Mouse (Mus musculus): Measurements from ENCODE around the gene Cop1. TPM values are rescaled to one million over a fixed set of nuclear protein-coding genes. Genes with fewer than 3 reads are reported as not detected.

Cop1 gene
- polyA plus RNA-seq, 1 experiment from 2014 or later = 148 TPM

- no peak for DNase-seq (ENCODE audit: low spot score)
- 83% methylated on average over 1 of the region's 1 CpGs for WGBS
- Histone ChIP-seq H3K9ac (ENCODE audit: low read length) (no peak overlapping the region), H3K4me1 (ENCODE audit: control insufficient read depth, insufficient read depth, low read length) (no peaks in the 10 kb centered on the region), H3K4me2 (ENCODE audit: low read depth) (no peak overlapping the region), H3K4me3 (ENCODE audit: low read depth, low read length) (no peak overlapping the region), H3K27ac (ENCODE audit: low read depth, low read length) (no peak overlapping the region), H3K27me3 (ENCODE audit: control insufficient read depth, insufficient read depth, low read length) (no peaks in the 10 kb centered on the region), H3K9me3 (ENCODE audit: control insufficient read depth, low read length) (no peaks in the 10 kb centered on the region), H3K36me3 (ENCODE audit: control insufficient read depth, insufficient read depth, low read length) (peaks cover 2% of the 10 kb centered on the region; the same call in 1 of the 2 replicates)
- ATAC-seq (ENCODE audit: insufficient read depth, low FRiP score, low TSS enrichment) = no peak
Observed at GRCm38 (mm10) chr1:159322586-159322985, 90.5 kb downstream of the Cop1 start.

DNA sequence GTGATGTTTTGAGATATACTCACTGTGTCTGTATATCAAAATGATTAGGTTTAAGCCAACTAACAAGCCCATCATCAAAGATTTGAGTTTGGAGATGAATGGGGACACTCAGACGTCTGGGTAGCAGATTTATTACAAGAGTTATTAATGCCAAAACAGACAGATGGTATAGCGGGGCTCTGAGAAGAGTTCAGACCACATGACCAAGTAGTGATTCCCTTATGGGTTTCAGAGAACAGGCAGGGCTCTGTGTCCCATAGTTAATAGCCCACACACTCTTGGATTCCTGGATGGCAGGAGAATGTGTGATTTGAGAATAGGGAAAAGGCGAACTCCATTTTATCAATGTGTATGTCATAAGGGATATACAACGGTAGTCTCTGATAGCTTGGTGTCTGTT is 98.9 kb downstream of the Cop1 start:
- Histone ChIP-seq H3K27ac (ENCODE audit: low read depth, low read length) (no peak overlapping the region), H3K4me1 (ENCODE audit: control insufficient read depth, insufficient read depth, low read length) (no peaks in the 10 kb centered on the region), H3K27me3 (ENCODE audit: control insufficient read depth, insufficient read depth, low read length) (no peaks in the 10 kb centered on the region), H3K4me3 (ENCODE audit: low read depth, low read length) (no peak overlapping the region), H3K9me3 (ENCODE audit: control insufficient read depth, low read length) (no peaks in the 10 kb centered on the region), H3K4me2 (ENCODE audit: low read depth) (no peak overlapping the region), H3K36me3 (ENCODE audit: control insufficient read depth, insufficient read depth, low read length) (peaks cover 2% of the 10 kb centered on the region; the same call in 1 of the 2 replicates), H3K9ac (ENCODE audit: low read length) (no peak overlapping the region)
- DNase-seq (ENCODE audit: low spot score) = no peak
- 71% methylated on average over 4 of the region's 4 CpGs for WGBS
- no peak for ATAC-seq (ENCODE audit: insufficient read depth, low FRiP score, low TSS enrichment)

GRCm38 (mm10) chr1:159334157-159334556 is 102.0 kb downstream of the Cop1 start:
- H3K36me3 ChIP-seq (ENCODE audit: control insufficient read depth, insufficient read depth, low read length) = peaks cover 2% of the 10 kb centered on the region; the same call in 1 of the 2 replicates
- H3K27me3 ChIP-seq (ENCODE audit: control insufficient read depth, insufficient read depth, low read length) = no peaks in the 10 kb centered on the region
- DNase-seq (ENCODE audit: low spot score) (no peak), ATAC-seq (ENCODE audit: insufficient read depth, low FRiP score, low TSS enrichment) (no peak)
- no peak overlapping the region for H3K9ac ChIP-seq (ENCODE audit: low read length)
- H3K9me3 ChIP-seq (ENCODE audit: control insufficient read depth, low read length) = no peaks in the 10 kb centered on the region
- WGBS = 86% methylated on average over 4 of the region's 4 CpGs
- H3K4me2 ChIP-seq (ENCODE audit: low read depth) = no peak overlapping the region
- H3K27ac ChIP-seq (ENCODE audit: low read depth, low read length) = no peak overlapping the region
- no peaks in the 10 kb centered on the region for H3K4me1 ChIP-seq (ENCODE audit: control insufficient read depth, insufficient read depth, low read length)
- H3K4me3 ChIP-seq (ENCODE audit: low read depth, low read length) = no peak overlapping the region

DNA sequence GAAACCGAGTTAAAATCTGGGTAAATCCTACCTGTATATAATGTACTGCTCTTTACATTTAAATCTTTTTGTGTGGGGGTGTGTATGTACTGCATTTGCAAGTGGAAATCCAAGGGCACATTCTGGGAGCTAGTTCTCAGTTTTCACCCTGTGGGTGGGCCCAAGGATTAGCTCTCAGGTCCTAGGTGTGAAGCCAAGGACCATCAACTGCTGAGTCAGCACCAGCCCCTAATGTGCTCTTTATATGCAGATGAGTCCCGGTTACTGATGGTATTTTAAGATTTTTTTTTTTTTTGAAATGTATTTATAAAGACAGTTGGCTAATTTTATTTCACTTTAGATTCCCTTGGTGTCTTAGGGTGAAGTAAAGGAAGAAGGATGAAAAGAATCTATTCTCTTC is 110.2 kb downstream of the Cop1 start:
- Histone ChIP-seq H3K4me1 (ENCODE audit: control insufficient read depth, insufficient read depth, low read length) (no peaks in the 10 kb centered on the region), H3K27me3 (ENCODE audit: control insufficient read depth, insufficient read depth, low read length) (no peaks in the 10 kb centered on the region), H3K9me3 (ENCODE audit: control insufficient read depth, low read length) (no peaks in the 10 kb centered on the region), H3K9ac (ENCODE audit: low read length) (no peak overlapping the region), H3K4me2 (ENCODE audit: low read depth) (no peak overlapping the region), H3K27ac (ENCODE audit: low read depth, low read length) (no peak overlapping the region), H3K36me3 (ENCODE audit: control insufficient read depth, insufficient read depth, low read length) (0 out of 2 replicates have a peak, but pooled peaks cover 2% of the 10 kb centered on the region), H3K4me3 (ENCODE audit: low read depth, low read length) (no peak overlapping the region)
- WGBS = 65% methylated on average over 2 of the region's 2 CpGs
- DNase-seq (ENCODE audit: low spot score) (no peak), ATAC-seq (ENCODE audit: insufficient read depth, low FRiP score, low TSS enrichment) (no peak)

- Histone ChIP-seq H3K4me3 (ENCODE audit: low read depth, low read length) (no peak overlapping the region), H3K9me3 (ENCODE audit: control insufficient read depth, low read length) (no peaks in the 10 kb centered on the region), H3K27ac (ENCODE audit: low read depth, low read length) (no peak overlapping the region), H3K27me3 (ENCODE audit: control insufficient read depth, insufficient read depth, low read length) (no peaks in the 10 kb centered on the region), H3K4me1 (ENCODE audit: control insufficient read depth, insufficient read depth, low read length) (no peaks in the 10 kb centered on the region), H3K4me2 (ENCODE audit: low read depth) (no peak overlapping the region), H3K36me3 (ENCODE audit: control insufficient read depth, insufficient read depth, low read length) (peaks cover 2% of the 10 kb centered on the region; the same call in 1 of the 2 replicates), H3K9ac (ENCODE audit: low read length) (no peak overlapping the region)
- ATAC-seq (ENCODE audit: insufficient read depth, low FRiP score, low TSS enrichment) (no peak), DNase-seq (ENCODE audit: low spot score) (no peak)
- WGBS = 94% methylated on average over 1 of the region's 1 CpGs
Observed at GRCm38 (mm10) chr1:159355027-159355570, 123.0 kb downstream of the Cop1 start.

DNA sequence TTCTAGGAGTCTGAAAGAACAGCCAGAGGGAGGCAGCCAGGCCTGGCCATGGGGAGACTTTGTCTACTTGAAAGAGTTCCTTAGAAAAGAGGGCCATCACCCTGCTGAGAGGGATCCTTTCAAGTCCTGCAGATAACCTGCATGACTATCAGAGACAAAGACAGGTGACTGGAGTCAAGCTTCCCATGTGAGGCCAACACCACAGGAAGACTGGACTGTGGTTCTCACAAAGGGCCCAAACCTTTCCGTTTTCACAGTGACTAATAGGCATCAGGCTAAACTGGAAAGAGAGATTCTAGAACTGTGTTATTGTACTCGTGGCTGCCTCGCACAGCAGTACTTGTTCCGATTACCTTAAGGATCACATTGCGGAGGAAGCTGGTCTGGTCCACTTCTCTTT is 126.6 kb downstream of the Cop1 start:
- Histone ChIP-seq H3K4me2 (ENCODE audit: low read depth) (no peak overlapping the region), H3K4me3 (ENCODE audit: low read depth, low read length) (no peak overlapping the region), H3K9ac (ENCODE audit: low read length) (no peak overlapping the region), H3K4me1 (ENCODE audit: control insufficient read depth, insufficient read depth, low read length) (no peaks in the 10 kb centered on the region), H3K36me3 (ENCODE audit: control insufficient read depth, insufficient read depth, low read length) (no peaks in the 10 kb centered on the region), H3K27ac (ENCODE audit: low read depth, low read length) (no peak overlapping the region), H3K27me3 (ENCODE audit: control insufficient read depth, insufficient read depth, low read length) (no peaks in the 10 kb centered on the region), H3K9me3 (ENCODE audit: control insufficient read depth, low read length) (no peaks in the 10 kb centered on the region)
- ATAC-seq (ENCODE audit: insufficient read depth, low FRiP score, low TSS enrichment) (no peak), DNase-seq (ENCODE audit: low spot score) (no peak)
- WGBS = 70% methylated on average over 5 of the region's 5 CpGs

DNA sequence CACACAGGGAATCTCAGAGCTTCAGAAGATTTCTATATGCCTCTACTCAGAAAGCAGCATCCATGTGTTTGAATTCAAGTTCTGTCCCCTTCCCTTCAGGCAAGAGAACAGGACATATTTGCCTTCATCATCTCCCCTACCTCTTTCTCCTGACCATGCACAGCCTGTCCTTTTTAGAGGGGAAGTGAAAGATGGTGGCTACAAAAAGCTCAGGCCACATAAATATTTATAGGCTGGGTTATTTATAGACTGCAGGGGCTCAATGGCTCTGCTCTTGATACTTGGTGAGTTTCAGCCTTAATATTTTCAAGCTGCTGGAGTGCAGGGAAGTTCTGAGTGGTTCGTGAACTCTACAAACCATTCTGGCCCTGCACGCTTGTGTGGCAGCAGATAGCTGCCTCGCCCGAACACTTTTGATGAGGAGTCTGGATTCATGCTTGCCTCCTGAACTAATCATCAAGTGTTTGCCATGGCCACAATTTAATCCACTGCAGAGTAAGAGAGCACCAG is 139.8 kb downstream of the Cop1 start:
- DNase-seq (ENCODE audit: low spot score) = no peak
- Histone ChIP-seq H3K27me3 (ENCODE audit: control insufficient read depth, insufficient read depth, low read length) (no peaks in the 10 kb centered on the region), H3K36me3 (ENCODE audit: control insufficient read depth, insufficient read depth, low read length) (no peaks in the 10 kb centered on the region), H3K27ac (ENCODE audit: low read depth, low read length) (no peak overlapping the region), H3K9me3 (ENCODE audit: control insufficient read depth, low read length) (no peaks in the 10 kb centered on the region), H3K4me1 (ENCODE audit: control insufficient read depth, insufficient read depth, low read length) (no peaks in the 10 kb centered on the region), H3K4me2 (ENCODE audit: low read depth) (no peak overlapping the region), H3K4me3 (ENCODE audit: low read depth, low read length) (no peak overlapping the region), H3K9ac (ENCODE audit: low read length) (no peak overlapping the region)
- WGBS = 89% methylated on average over 4 of the region's 4 CpGs
- ATAC-seq (ENCODE audit: insufficient read depth, low FRiP score, low TSS enrichment) = no peak

- no peaks in the 10 kb centered on the region for H3K27me3 ChIP-seq (ENCODE audit: control insufficient read depth, insufficient read depth, low read length)
- H3K4me1 ChIP-seq (ENCODE audit: control insufficient read depth, insufficient read depth, low read length) = no peaks in the 10 kb centered on the region
- no peak overlapping the region for H3K9ac ChIP-seq (ENCODE audit: low read length)
- WGBS = 78% methylated on average over 1 of the region's 1 CpGs
- no peaks in the 10 kb centered on the region for H3K36me3 ChIP-seq (ENCODE audit: control insufficient read depth, insufficient read depth, low read length)
- no peaks in the 10 kb centered on the region for H3K9me3 ChIP-seq (ENCODE audit: control insufficient read depth, low read length)
- H3K4me2 ChIP-seq (ENCODE audit: low read depth) = no peak overlapping the region
- H3K27ac ChIP-seq (ENCODE audit: low read depth, low read length) = no peak overlapping the region
- ATAC-seq (ENCODE audit: insufficient read depth, low FRiP score, low TSS enrichment) (no peak), DNase-seq (ENCODE audit: low spot score) (no peak)
- H3K4me3 ChIP-seq (ENCODE audit: low read depth, low read length) = no peak overlapping the region
Observed at GRCm38 (mm10) chr1:159382218-159382617, 150.1 kb downstream of the Cop1 start.

- ATAC-seq (ENCODE audit: insufficient read depth, low FRiP score, low TSS enrichment) (no peak), DNase-seq (ENCODE audit: low spot score) (no peak)
- 89% methylated on average over 2 of the region's 2 CpGs for WGBS
- Histone ChIP-seq H3K36me3 (ENCODE audit: control insufficient read depth, insufficient read depth, low read length) (no peaks in the 10 kb centered on the region), H3K4me3 (ENCODE audit: low read depth, low read length) (no peak overlapping the region), H3K4me1 (ENCODE audit: control insufficient read depth, insufficient read depth, low read length) (no peaks in the 10 kb centered on the region), H3K27me3 (ENCODE audit: control insufficient read depth, insufficient read depth, low read length) (no peaks in the 10 kb centered on the region), H3K27ac (ENCODE audit: low read depth, low read length) (no peak overlapping the region), H3K9me3 (ENCODE audit: control insufficient read depth, low read length) (no peaks in the 10 kb centered on the region), H3K9ac (ENCODE audit: low read length) (no peak overlapping the region), H3K4me2 (ENCODE audit: low read depth) (no peak overlapping the region)
Observed at GRCm38 (mm10) chr1:159382916-159383315, 150.8 kb downstream of the Cop1 start.
